Mouse (Mus musculus) v-Abl transformed pro-B cells (cell line): Measurements from ENCODE around the gene Tns3.

Experiments used
- in situ Hi-C, 2 experiments: fragments of 400-800 bp; cut with MboI; formaldehyde crosslinking; loops; one replicate each; pipeline ENCODE4 v1.15.1; 2025; ENCODE audit not compliant: unreplicated experiment in 2 of 2

The Tns3 gene

DNA sequence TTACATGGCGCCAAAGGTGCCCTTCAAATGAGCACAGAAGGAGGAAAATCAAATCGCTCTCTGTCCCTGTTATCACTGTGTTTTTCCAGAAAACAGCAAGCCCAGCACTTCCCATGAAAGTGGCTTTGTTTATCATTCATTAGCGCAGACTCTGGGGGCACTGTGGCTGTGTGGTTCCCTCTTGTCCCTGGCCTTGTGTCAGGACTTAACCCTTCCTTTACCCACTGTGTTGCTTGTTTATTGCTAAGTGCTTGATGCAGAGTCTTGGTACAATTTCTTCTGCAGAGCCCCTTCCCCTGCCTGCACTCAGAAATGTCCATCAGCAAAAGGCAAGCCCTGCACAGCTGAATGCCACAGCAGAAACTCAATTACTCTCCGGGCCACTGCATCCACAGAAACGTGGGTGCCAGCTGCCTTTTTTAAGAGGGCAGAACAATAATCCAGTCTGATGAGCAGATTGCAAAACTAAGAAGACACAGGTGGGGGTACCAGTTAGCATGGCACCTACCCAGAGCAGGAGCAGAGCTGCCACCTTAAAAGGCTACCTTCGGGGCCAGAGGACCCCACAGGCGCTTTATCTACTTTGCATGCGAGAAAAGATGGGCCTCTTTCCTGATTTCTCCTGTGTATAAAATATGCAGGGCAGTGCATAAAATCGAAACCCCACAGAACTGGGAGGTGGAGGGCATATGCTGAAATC lies 207.6 kb downstream of the Tns3 start:
- in situ Hi-C loops: no loop called here

DNA sequence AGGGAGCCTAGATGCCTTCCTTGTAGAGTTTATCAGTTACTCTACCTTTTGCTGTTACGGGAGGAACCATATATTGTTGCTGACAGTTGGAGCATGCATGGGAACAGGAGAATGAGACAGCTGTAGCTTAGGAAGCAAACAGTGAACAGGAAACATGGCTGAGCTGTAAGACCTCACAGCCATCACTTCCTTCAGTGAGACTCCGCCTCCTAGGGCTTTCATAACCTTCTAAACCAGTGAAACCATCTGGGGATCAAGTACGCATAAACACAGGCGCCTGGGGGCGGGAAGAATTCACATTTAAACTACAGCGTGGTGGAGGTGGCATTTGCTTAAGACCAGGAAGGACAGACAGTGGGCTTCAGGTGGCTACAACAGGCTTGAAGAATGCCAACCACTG lies 208.7 kb downstream of the Tns3 start:
- in situ Hi-C loops: no loop called here

DNA sequence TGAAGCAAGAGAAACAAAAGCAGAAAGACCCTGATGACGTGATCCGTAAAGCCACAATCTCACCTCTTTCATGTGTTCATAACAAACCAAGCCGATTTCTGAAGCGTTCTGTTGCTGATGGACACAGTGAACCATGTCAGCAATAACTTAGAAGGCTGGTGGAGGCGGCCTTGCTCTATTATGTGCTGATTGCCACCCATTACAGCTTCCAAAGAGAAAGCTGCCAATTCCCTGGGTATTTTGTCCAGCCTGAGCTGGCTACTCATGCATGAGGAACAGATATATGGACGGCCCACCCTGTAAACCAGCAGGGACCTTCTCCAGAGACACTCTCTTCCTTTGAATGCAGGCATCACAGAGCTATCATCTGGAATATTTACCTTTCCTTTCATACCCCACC lies 211.1 kb downstream of the Tns3 start:
- in situ Hi-C loops: no loop called here

DNA sequence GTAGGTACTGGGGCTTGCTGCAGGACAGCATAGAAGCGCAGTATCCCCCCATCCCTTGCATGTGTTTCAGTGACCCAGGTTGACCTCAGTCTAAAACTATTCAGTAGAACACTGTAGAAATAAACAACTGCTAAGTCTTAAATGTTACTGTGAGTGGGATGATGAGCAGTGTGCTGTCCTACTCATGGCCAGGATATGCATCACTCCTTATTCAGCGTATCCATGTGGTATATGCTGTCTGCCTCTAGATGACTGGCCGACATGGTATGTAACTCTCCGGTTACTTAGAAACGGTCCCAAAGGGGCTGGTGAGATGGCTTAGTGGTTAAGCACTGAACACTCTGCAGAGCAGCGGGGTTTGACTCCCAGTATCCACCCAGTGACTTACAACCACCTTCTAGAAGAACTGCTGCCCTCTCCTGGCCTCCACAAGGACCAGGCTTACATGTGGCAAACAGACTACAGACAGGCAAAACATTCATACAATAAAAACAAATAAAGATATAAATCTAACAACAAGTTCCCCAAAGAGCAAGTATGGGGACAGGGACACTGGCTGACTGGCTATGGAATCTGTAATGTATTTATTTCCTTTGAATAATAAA lies 212.6 kb downstream of the Tns3 start:
- in situ Hi-C loops: no loop called here

DNA sequence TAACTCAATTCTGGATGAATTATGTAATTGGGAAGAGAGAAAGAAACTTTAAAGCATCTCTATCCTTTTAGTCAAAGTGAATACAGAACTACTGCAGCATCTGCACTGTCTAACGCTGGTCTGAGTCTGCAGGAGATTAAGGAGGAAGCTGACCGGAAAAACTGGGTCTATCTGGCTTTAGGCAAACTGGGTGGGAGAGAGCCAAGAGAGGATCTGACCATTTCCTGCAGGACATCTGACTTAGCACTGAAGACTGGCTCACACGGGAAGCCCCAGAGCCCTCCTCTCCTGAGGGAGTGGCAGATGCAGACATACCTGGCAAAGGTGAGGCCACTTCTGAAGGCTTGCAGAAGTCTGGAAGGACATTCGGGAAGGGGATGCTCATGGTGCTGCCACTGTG lies 213.8 kb downstream of the Tns3 start:
- in situ Hi-C loops: no loop called here

DNA sequence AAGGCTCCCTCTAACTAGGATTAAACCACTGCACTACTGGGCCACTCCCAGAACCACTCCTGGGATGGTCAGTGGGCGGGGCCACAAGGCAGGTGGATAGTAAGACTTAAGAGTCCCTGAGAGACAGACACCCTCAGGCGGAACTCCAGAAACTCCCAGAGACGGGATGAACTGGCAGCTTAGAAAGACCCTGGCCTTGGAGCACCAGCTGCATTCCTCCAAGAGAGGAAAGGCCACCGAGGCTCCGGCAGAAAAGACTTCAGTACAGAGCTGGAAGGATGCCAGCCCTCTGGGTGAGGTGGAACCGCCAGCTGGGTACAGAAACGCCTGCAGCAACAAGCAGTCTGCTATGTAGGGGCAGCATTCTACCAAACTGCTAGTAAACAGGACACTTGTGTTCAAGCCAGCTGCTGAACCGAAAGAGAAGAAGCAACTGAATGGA lies 218.4 kb downstream of the Tns3 start:
- in situ Hi-C loops: loop anchor here in 1 of 2 experiments (10.0 kb wide), 1 partner anchor 219 kb away; the partner anchor contains the start of gene Tns3

GRCm38 (mm10) chr11:8444759-8445422 lies 219.4 kb downstream of the Tns3 start:
- in situ Hi-C loops: loop anchor here in 1 of 2 experiments (10.0 kb wide), 1 partner anchor 220 kb away; the partner anchor contains the start of gene Tns3

GRCm38 (mm10) chr11:8443539-8444292 lies 220.6 kb downstream of the Tns3 start:
- in situ Hi-C loops: loop anchor here in 1 of 2 experiments (10.0 kb wide), 1 partner anchor 221 kb away; the partner anchor contains the start of gene Tns3

GRCm38 (mm10) chr11:8440706-8441105 lies 223.6 kb downstream of the Tns3 start:
- in situ Hi-C loops: loop anchor here in 1 of 2 experiments (10.0 kb wide), 1 partner anchor 224 kb away; the partner anchor contains the start of gene Tns3

DNA sequence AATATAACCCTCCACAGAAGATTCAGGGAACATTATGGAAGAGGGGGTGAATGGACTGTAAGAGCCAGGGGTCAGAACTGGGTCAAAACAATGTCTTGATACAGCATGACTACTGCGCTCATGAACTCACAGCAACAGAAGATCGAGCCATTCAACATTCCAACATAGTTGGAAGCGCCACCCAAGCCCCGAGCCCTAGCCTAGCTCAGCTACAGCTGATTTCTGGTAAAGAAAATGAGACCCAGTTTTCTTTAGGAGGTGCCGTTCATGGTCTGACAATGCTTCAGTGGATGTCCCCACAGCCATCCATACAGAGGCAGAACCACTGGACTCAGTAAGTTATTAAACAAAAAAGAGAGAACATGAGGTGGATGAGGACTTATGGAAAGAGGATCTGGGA lies 224.1 kb downstream of the Tns3 start:
- in situ Hi-C loops: loop anchor here in 1 of 2 experiments (10.0 kb wide), 1 partner anchor 225 kb away; the partner anchor contains the start of gene Tns3

DNA sequence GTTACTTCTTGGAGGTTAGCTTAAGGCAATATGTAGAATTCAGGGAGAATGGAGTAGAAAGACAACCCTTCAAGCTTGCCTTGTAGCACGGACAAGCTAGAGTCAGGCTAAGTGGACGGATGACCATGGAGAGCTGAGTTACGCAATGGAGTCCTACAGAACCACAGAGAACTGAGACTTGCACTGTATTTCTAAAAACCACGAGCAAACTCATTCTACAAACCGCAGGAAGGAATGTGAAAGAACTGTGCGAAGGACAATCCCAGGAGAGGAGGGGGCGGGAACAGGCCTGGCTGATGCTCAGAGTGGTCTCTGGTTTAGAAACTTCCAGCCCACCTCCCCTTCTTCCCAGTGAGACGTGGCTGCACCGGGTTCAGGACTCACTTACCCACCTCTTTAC lies 225.3 kb downstream of the Tns3 start:
- in situ Hi-C loops: no loop called here

GRCm38 (mm10) chr11:8438269-8438668 lies 226.1 kb downstream of the Tns3 start:
- in situ Hi-C loops: no loop called here

- in situ Hi-C loops: no loop called here
These were observed 229.2 kb downstream of the Tns3 start for GRCm38 (mm10) chr11:8435101-8435500.

GRCm38 (mm10) chr11:8434366-8434765 lies 230.0 kb downstream of the Tns3 start:
- in situ Hi-C loops: no loop called here

DNA sequence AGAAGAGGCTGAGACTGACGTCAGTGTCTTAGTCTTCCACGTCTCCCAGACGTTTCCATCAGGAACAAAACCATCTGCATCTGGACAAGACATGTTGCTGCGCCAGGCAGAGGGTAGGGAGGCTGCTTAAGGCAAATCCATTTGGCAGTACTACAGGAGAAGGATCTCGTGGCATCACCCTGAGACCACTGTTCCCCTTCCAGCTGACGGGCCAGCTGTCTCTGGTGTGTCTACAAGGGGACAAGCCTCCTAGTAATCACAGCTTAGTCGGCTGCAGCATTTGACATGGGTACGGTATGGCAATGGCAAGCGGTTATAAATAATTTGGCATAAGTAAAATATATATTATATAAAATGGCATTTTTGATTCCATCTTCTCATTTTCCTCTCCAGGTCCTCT lies 230.9 kb downstream of the Tns3 start:
- in situ Hi-C loops: no loop called here

GRCm38 (mm10) chr11:8432941-8433340 lies 231.4 kb downstream of the Tns3 start:
- in situ Hi-C loops: no loop called here

GRCm38 (mm10) chr11:8427660-8428059 lies 236.7 kb downstream of the Tns3 start:
- in situ Hi-C loops: loop anchor here (5.0 to 10.0 kb wide), 4 partner anchors 95 to 707 kb away; no protein-coding TSS in a partner anchor

- in situ Hi-C loops: loop anchor here (5.0 to 10.0 kb wide), 4 partner anchors 97 to 710 kb away; no protein-coding TSS in a partner anchor
These were observed 239.1 kb downstream of the Tns3 start for GRCm38 (mm10) chr11:8425226-8425570.

DNA sequence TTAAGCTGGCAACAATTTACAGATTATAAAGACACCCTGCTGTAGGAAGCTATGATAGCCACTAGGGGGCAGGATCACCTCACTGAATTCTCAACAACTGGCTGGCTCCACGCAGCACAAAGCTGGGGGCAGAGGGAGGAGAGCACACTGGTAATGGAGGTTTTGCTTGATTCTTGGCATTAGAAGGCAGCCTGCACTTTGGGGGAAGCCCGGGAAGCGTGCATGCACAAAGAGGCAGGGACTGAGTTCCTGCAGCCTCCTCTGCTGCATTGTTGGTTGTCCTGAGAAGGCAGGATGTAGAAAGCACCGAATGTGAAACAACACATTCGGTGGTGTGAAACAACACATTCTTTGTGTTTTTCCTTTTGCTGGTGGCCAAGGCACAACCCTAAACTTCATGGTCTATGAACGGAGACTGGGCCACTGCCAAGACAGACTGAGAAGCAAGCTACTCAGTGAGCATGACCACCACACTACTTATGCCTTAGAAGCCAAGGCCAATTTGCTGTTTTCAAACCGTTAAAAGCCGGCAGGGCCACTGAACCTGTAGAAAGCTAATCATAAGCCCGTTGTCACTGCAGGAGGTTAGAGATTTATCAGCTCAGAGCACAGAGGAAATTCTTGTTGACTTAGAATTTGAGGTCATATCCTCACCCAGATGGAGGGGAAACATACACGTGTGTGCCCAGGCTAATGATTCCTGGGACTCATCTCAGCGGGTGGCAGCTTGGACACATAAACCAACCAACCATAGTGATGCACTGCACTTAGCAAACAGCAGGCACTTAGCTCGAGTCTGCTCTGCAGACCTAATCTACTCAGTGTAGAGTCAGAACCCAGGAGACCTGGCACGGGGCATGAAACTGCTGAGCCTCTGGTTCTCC lies 239.8 kb downstream of the Tns3 start:
- in situ Hi-C loops: loop anchor here (5.0 to 25.0 kb wide), 5 partner anchors 98 to 713 kb away; no protein-coding TSS in a partner anchor
